Mouse (Mus musculus) myocyte (in vitro differentiated cells): Measurements from ENCODE around the gene Ift140.

Experiments used
- MAX ChIP-seq: IDR thresholded peaks from one replicate; pipeline ENCODE4 v1.6.1; 2011; ENCODE audit warnings: low read depth, mild to moderate bottlenecking, control low read depth
- MYOD1 ChIP-seq, 3 experiments: IDR thresholded peaks; one replicate each; pipeline ENCODE4 v1.6.1; 2011; ENCODE audit warnings: control low read depth in 2 of 3, low read depth in 2 of 3, mild to moderate bottlenecking in 2 of 3, moderate library complexity in 1 of 3; ENCODE audit not compliant: insufficient read length in 2 of 3, control insufficient read depth in 1 of 3
- MYOG ChIP-seq, 3 experiments: IDR thresholded peaks; one replicate each; pipeline ENCODE4 v1.6.1; 2011; ENCODE audit warnings: control low read depth in 2 of 3, low read depth in 2 of 3, mild to moderate bottlenecking in 2 of 3; ENCODE audit not compliant: insufficient read length in 2 of 3, control insufficient read depth in 1 of 3, insufficient read depth in 1 of 3
- POLR2A ChIP-seq: IDR thresholded peaks from one replicate; pipeline ENCODE4 v1.6.1; 2011; ENCODE audit warnings: low read depth, mild to moderate bottlenecking, control low read depth, moderate library complexity; ENCODE audit not compliant: insufficient read length
- REST ChIP-seq: IDR thresholded peaks from one replicate; pipeline ENCODE4 v1.6.1; 2011; ENCODE audit warnings: mild to moderate bottlenecking, control low read depth, moderate library complexity; ENCODE audit not compliant: insufficient read depth, insufficient read length
- USF1 ChIP-seq: IDR thresholded peaks from one replicate; pipeline ENCODE4 v1.6.1; 2011; ENCODE audit warnings: low read depth, mild to moderate bottlenecking, control low read depth, moderate library complexity

DNA sequence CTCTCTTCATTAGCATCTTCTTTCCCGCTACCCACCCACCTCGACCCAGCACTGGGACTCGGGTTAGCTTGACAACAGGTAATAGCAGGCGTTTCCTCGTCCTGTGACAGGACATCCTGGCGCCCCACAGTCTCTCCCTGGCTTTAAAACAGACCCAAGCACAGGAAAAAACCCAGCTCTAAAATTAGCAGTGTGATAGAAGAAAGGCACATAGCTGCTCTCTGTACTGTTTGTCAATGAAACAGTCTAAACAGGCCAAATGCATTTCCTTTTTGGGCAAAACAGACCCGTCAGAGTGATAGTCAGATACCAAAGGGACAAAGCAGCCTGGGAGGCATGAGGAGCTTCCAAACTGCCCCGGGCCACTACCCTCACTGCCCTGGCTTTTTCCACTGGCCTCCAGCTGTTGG, 51.6 kb downstream of the Ift140 start:
- TF ChIP-seq USF1 (no peak), MYOD1 (IDR thresholded peaks at IDR 0.05; ENCODE audit: control insufficient read depth in 1 of 3, insufficient read length in 2 of 3, low read depth in 2 of 3) (no peak), POLR2A (no peak), MAX (no peak), REST (no peak), MYOG (IDR thresholded peaks at IDR 0.05; ENCODE audit: control insufficient read depth in 1 of 3, insufficient read depth in 1 of 3, insufficient read length in 2 of 3, low read depth in 2 of 3) (no peak)
